8 mouse cellular contexts compared by ENCODE assay signal in the genomic region with DNA sequence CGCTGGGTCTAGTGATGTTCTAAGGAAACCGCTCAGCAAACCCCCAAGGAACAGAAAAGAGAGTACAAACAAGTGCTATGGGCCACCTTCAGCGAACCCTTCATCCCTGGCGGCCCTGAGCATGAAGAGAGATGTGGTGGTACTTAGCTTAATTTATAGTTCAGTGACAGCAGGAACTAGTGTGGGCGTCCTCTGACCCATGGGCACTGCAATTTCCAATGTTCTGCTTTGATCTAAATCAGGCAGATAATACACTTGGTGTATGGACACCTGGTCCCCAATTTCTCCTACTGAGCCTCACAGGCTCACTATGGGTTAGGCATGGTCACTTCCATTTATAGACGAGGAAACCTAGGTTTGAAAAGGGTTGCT. TPM values are rescaled to one million over a fixed set of nuclear protein-coding genes. Genes with fewer than 3 reads are reported as not detected.
DNase-seq lines count a peak whose midpoint lies in the region; ATAC-seq and TF ChIP-seq lines count a peak whose summit lies in the region.

No protein-coding gene starts in this region.

- H3K4me3 ChIP-seq in layer of hippocampus, adult 2 months, result peak overlapping the region; percentile 50
- H3K4me3 ChIP-seq in forebrain, embryonic 12.5 days (replicated peaks), result peak overlapping the region; percentile 61
- H3K4me3 ChIP-seq in limb, embryonic 13.5 days, result peak overlapping the region; percentile 61
- peak overlapping the region; percentile 63 for H3K4me3 ChIP-seq in neural tube, embryonic 15.5 days (replicated peaks)

- H3K36me3 ChIP-seq in forebrain, embryonic 12.5 days (replicated peaks), result no peaks in the 10 kb centered on the region
- H3K36me3 ChIP-seq in limb, embryonic 13.5 days, result no peaks in the 10 kb centered on the region
- H3K36me3 ChIP-seq in neural tube, embryonic 15.5 days, result no peaks in the 10 kb centered on the region

- H3K9me3 ChIP-seq in forebrain, embryonic 12.5 days, result no peaks in the 10 kb centered on the region
- H3K9me3 ChIP-seq in limb, embryonic 13.5 days, result no peaks in the 10 kb centered on the region
- H3K9me3 ChIP-seq in neural tube, embryonic 15.5 days (replicated peaks), result no peaks in the 10 kb centered on the region

- H3K9ac ChIP-seq in forebrain, embryonic 12.5 days, result peak overlapping the region; percentile 63
- H3K9ac ChIP-seq in limb, embryonic 13.5 days, result peak overlapping the region; percentile 70
- H3K9ac ChIP-seq in neural tube, embryonic 15.5 days (replicated peaks), result peak overlapping the region; percentile 65

- H3K27ac ChIP-seq in layer of hippocampus, adult 2 months, result peak overlapping the region; percentile 5; the same call in 1 of the 2 replicates
- no peak overlapping the region for H3K27ac ChIP-seq in forebrain, embryonic 12.5 days
- H3K27ac ChIP-seq in limb, embryonic 13.5 days, result no peak overlapping the region
- peak overlapping the region; percentile 38; the same call in 1 of the 2 replicates for H3K27ac ChIP-seq in neural tube, embryonic 15.5 days (replicated peaks)

- H3K4me1 ChIP-seq in forebrain, embryonic 12.5 days, result peaks cover 11% of the 10 kb centered on the region
- H3K4me1 ChIP-seq in limb, embryonic 13.5 days, result peaks cover 9% of the 10 kb centered on the region; the same call in 1 of the 2 replicates
- H3K4me1 ChIP-seq in neural tube, embryonic 15.5 days, result peaks cover 14% of the 10 kb centered on the region

- no peak for TF ChIP-seq CTCF in layer of hippocampus, adult 2 months (conservative IDR thresholded peaks at IDR 0.05)

- no peak for ATAC-seq in forebrain, embryonic 12.5 days (ENCODE audit: low FRiP score)
- ATAC-seq in limb, embryonic 13.5 days (ENCODE audit: low FRiP score, low read depth), result no peak
- no peak for ATAC-seq in neural tube, embryonic 15.5 days (ENCODE audit: low FRiP score)

- peak overlapping the region; percentile 98 for H3K4me2 ChIP-seq in forebrain, embryonic 12.5 days
- H3K4me2 ChIP-seq in limb, embryonic 13.5 days (replicated peaks), result peak overlapping the region; percentile 90
- H3K4me2 ChIP-seq in neural tube, embryonic 15.5 days, result peak overlapping the region; percentile 93

- peaks cover 31% of the 10 kb centered on the region for H3K27me3 ChIP-seq in forebrain, embryonic 12.5 days
- peaks cover 24% of the 10 kb centered on the region for H3K27me3 ChIP-seq in limb, embryonic 13.5 days
- H3K27me3 ChIP-seq in neural tube, embryonic 15.5 days (replicated peaks), result peaks cover 6% of the 10 kb centered on the region; the same call in 1 of the 2 replicates

- 7% methylated on average over 6 of the region's 6 CpGs for WGBS in forebrain, embryonic 12.5 days
- 2% methylated on average over 6 of the region's 6 CpGs for WGBS in limb, embryonic 13.5 days
- WGBS in neural tube, embryonic 15.5 days, result 2% methylated on average over 6 of the region's 6 CpGs

- DNase-seq in layer of hippocampus, adult 2 months (ENCODE audit: low spot score in 2 of 2), result no peak
- no peak for DNase-seq in layer of hippocampus, adult 11-12 months (ENCODE audit: low spot score)
- no peak for DNase-seq in left cerebral cortex, adult 18-20 months (ENCODE audit: low spot score in 2 of 2)
- DNase-seq in ovary, postnatal 14 days (ENCODE audit: low spot score), result no peak
- no peak for DNase-seq in layer of hippocampus, postnatal 10 days (ENCODE audit: low spot score in 2 of 2)

RNA-seq across cellular contexts. Expression of a gene that starts 0.3 kb away (rescaled TPM):
- 1 to 10 TPM; 3.2 to 3.7 TPM for total RNA-seq in layer of hippocampus, adult 2 months (2021)
- 2.3 and 3.1 TPM in 2 replicates for polyA plus RNA-seq in forebrain, embryonic 12.5 days (2016; fragmentation: Nextera tagmentation; extraction: Ambion mirVana)
- 6.6 and 8.0 TPM in 2 replicates for polyA plus RNA-seq in limb, embryonic 13.5 days (2015; fragmentation: Nextera tagmentation; extraction: Ambion mirVana)
- 13.2 and 16.0 TPM in 2 replicates for polyA plus RNA-seq in neural tube, embryonic 15.5 days (2015; fragmentation: Nextera tagmentation; extraction: Ambion mirVana)
- total RNA-seq in left cerebral cortex, adult 18-20 months (2021), result 1 to 10 TPM; 1.1 to 1.4 TPM
- total RNA-seq in layer of hippocampus, postnatal 10 days (2021), result 1 to 10 TPM; 8.3 to 8.6 TPM

Comparison
In these comparisons a context has a peak if more than half of its experiments do, and no peak if none do; other contexts are left out.
1. H3K27ac ChIP-seq: peak in layer of hippocampus, adult 2 months (single experiment) and neural tube, embryonic 15.5 days (single experiment); none in forebrain, embryonic 12.5 days (single experiment) and limb, embryonic 13.5 days (single experiment).
2. Peak in every context shown above with its lines, with median percentiles within 50 percentile points of each other: H3K4me3 ChIP-seq, H3K4me2 ChIP-seq and H3K9ac ChIP-seq.